Mouse (Mus musculus) cerebellum, adult 8-10 months (tissue): ENCODE measurements around the gene Elmsan1.
A peak's percentile ranks its signal among the peaks of the same experiment; 100 is the strongest.
"Not testable (repeated sequence)": the region's sequence is repeated elsewhere in the genome, so short reads cannot be mapped to it uniquely, and the experiment has no call there.

Experiments used
- DNase-seq: peaks from one replicate; pipeline ENCODE4 v3.0.0; 2022

Elmsan1 gene

GRCm38 (mm10) chr12:84218289-84219120 is at the start of gene Elmsan1:
TSS of gene Elmsan1 (minus strand) at chr12:84218881.
- peak; percentile 59 for DNase-seq

GRCm38 (mm10) chr12:84267264-84267663 is 48.6 kb upstream of the Elmsan1 start:
- DNase-seq: no peak

- DNase-seq: no peak
Observed at GRCm38 (mm10) chr12:84260363-84260762, 41.7 kb upstream of the Elmsan1 start.

GRCm38 (mm10) chr12:84254886-84255285 is 36.2 kb upstream of the Elmsan1 start:
- no peak for DNase-seq

- no peak for DNase-seq
Observed at GRCm38 (mm10) chr12:84252811-84253210, 34.1 kb upstream of the Elmsan1 start.

- DNase-seq: peak; percentile 55
Observed at GRCm38 (mm10) chr12:84249217-84249616, 30.5 kb upstream of the Elmsan1 start.

- DNase-seq: no peak
Observed at GRCm38 (mm10) chr12:84245683-84246082, 27.0 kb upstream of the Elmsan1 start.

- DNase-seq: no peak
Observed at GRCm38 (mm10) chr12:84243076-84243770, 24.5 kb upstream of the Elmsan1 start.

- not testable (repeated sequence) for DNase-seq
Observed at GRCm38 (mm10) chr12:84237036-84237435, 18.4 kb upstream of the Elmsan1 start.

GRCm38 (mm10) chr12:84235981-84236752 is 17.5 kb upstream of the Elmsan1 start:
- DNase-seq: no peak

GRCm38 (mm10) chr12:84235577-84235976 is 16.9 kb upstream of the Elmsan1 start:
- no peak for DNase-seq

GRCm38 (mm10) chr12:84233488-84234100 is 14.9 kb upstream of the Elmsan1 start:
- no peak for DNase-seq

GRCm38 (mm10) chr12:84226117-84226840 is 7.6 kb upstream of the Elmsan1 start:
- DNase-seq: no peak

GRCm38 (mm10) chr12:84222405-84222961 is 3.8 kb upstream of the Elmsan1 start:
- DNase-seq: peak; percentile 29

- DNase-seq: no peak
Observed at GRCm38 (mm10) chr12:84220951-84221891, 2.5 kb upstream of the Elmsan1 start.

GRCm38 (mm10) chr12:84220515-84220914 is 1.8 kb upstream of the Elmsan1 start:
- no peak for DNase-seq

- no peak for DNase-seq
Observed at GRCm38 (mm10) chr12:84219121-84219561, 460 bp upstream of the Elmsan1 start.

GRCm38 (mm10) chr12:84217508-84218131 is 1.1 kb downstream of the Elmsan1 start:
- no peak for DNase-seq

- DNase-seq: no peak
Observed at GRCm38 (mm10) chr12:84217111-84217507, 1.6 kb downstream of the Elmsan1 start.
